Mouse (Mus musculus): ENCODE measurements at regions not wholly inside any gene's neighbourhood (a gene's known extent, or its start where the extent isn't known, plus 50 kb on each side); places are given as distances from the start of the nearest gene placed in this dataset.

- DNase-seq: peak; percentile 87
Measured at GRCm38 (mm10) chr3:137105930-137106329, 234.9 kb upstream of the Emcn start.

GRCm38 (mm10) chr3:137108197-137108596, 232.7 kb upstream of the Emcn start:
- no peak for DNase-seq

GRCm38 (mm10) chr3:137109786-137110185, 231.1 kb upstream of the Emcn start:
- DNase-seq: peak; percentile 36

- peak; percentile 88 for DNase-seq
Measured at GRCm38 (mm10) chr3:137110485-137110884, 230.4 kb upstream of the Emcn start.

- no peak for DNase-seq
Measured at GRCm38 (mm10) chr3:137129967-137130366, 210.9 kb upstream of the Emcn start.

GRCm38 (mm10) chr3:137142041-137142440, 198.8 kb upstream of the Emcn start:
- no peak for DNase-seq

- no peak for DNase-seq
Measured at GRCm38 (mm10) chr3:137146062-137146461, 194.8 kb upstream of the Emcn start.

GRCm38 (mm10) chr3:137147405-137147804, 193.5 kb upstream of the Emcn start:
- no peak for DNase-seq

GRCm38 (mm10) chr3:137150414-137151010, 190.4 kb upstream of the Emcn start:
- DNase-seq: peak; percentile 57

- no peak for DNase-seq
Measured at GRCm38 (mm10) chr3:137151431-137151830, 189.4 kb upstream of the Emcn start.

- DNase-seq: no peak
Measured at GRCm38 (mm10) chr3:137153234-137153633, 187.6 kb upstream of the Emcn start.

- no peak for DNase-seq
Measured at GRCm38 (mm10) chr3:137154200-137155042, 186.4 kb upstream of the Emcn start.

- DNase-seq: no peak
Measured at GRCm38 (mm10) chr3:137155043-137155404, 185.8 kb upstream of the Emcn start.

- DNase-seq: no peak
Measured at GRCm38 (mm10) chr3:137156250-137156975, 184.5 kb upstream of the Emcn start.

- no peak for DNase-seq
Measured at GRCm38 (mm10) chr3:137189035-137189434, 151.8 kb upstream of the Emcn start.

GRCm38 (mm10) chr3:137190489-137190888, 150.4 kb upstream of the Emcn start:
- no peak for DNase-seq

- no peak for DNase-seq
Measured at GRCm38 (mm10) chr3:137191009-137191408, 149.9 kb upstream of the Emcn start.

- no peak for DNase-seq
Measured at GRCm38 (mm10) chr3:137193873-137194272, 147.0 kb upstream of the Emcn start.

GRCm38 (mm10) chr3:137211667-137212066, 129.2 kb upstream of the Emcn start:
- peak; percentile 77 for DNase-seq

- no peak for DNase-seq
Measured at GRCm38 (mm10) chr3:137216036-137216435, 124.8 kb upstream of the Emcn start.

GRCm38 (mm10) chr3:137217245-137217644, 123.6 kb upstream of the Emcn start:
- DNase-seq: no peak

GRCm38 (mm10) chr3:137217926-137218325, 122.9 kb upstream of the Emcn start:
- DNase-seq: no peak

GRCm38 (mm10) chr3:137226151-137226550, 114.7 kb upstream of the Emcn start:
- DNase-seq: no peak

Data from layer of hippocampus, adult 9-11 months (tissue).